Mouse (Mus musculus) forebrain, embryonic 13.5 days (tissue): Measurements from ENCODE around the gene Ube2m. TPM values are rescaled to one million over a fixed set of nuclear protein-coding genes. Genes with fewer than 3 reads are reported as not detected.

ENCODE experiments used
- ATAC-seq: fragments of 200-750 bp; cut with Nextera tagmentation; 2 replicates; pipeline ENCODE4 v1.8.0; 2017
- H3K27ac ChIP-seq: fragments of 300-500 bp; sonication (generic); 2 replicates; pipeline ENCODE4 v1.5.1; 2015; ENCODE audit warnings: inconsistent platforms, mild to moderate bottlenecking, moderate library complexity
- H3K27me3 ChIP-seq: fragments of 300-500 bp; sonication (generic); 2 replicates; pipeline ENCODE4 v1.6.1; 2015; ENCODE audit warnings: mild to moderate bottlenecking, inconsistent platforms
- H3K36me3 ChIP-seq: fragments of 300-500 bp; sonication (generic); 2 replicates; pipeline ENCODE4 v1.6.1; 2015; ENCODE audit warnings: mild to moderate bottlenecking, inconsistent platforms; ENCODE audit not compliant: poor library complexity, severe bottlenecking
- H3K4me1 ChIP-seq: fragments of 300-500 bp; sonication (generic); 2 replicates; pipeline ENCODE4 v1.6.1; 2015; ENCODE audit warnings: inconsistent platforms
- H3K4me2 ChIP-seq: fragments of 300-500 bp; sonication (generic); 2 replicates; pipeline ENCODE4 v1.6.1; 2015; ENCODE audit warnings: inconsistent platforms, mild to moderate bottlenecking, moderate library complexity
- H3K4me3 ChIP-seq: fragments of 300-500 bp; sonication (generic); 2 replicates; pipeline ENCODE4 v1.5.1; 2015; ENCODE audit warnings: mild to moderate bottlenecking, inconsistent platforms
- H3K9ac ChIP-seq: fragments of 300-500 bp; sonication (generic); 2 replicates; pipeline ENCODE4 v1.6.1; 2015; ENCODE audit warnings: mild to moderate bottlenecking, inconsistent platforms
- H3K9me3 ChIP-seq: fragments of 300-500 bp; sonication (generic); replicated peaks from 2 replicates; pipeline ENCODE4 v1.6.1; 2016; ENCODE audit warnings: inconsistent platforms
- WGBS: fragments of 180-500 bp; shearing (Covaris S2); methylation state at CpG from one replicate; pipeline ENCODE4 v1.1.7; 2015; 5-methylcytosine and 5-hydroxymethylcytosine counted together
- polyA plus RNA-seq: library from polyadenylated mRNA; unstranded; fragments of >200 nt; fragmentation: Nextera tagmentation; extraction: Ambion mirVana; gene quantifications from 2 replicates; pipeline ENCODE4 v1.2.1, GENCODE M21; 2015

Gene Ube2m
- polyA plus RNA-seq, 1 experiment from 2014 or later, result 53.7 TPM

DNA sequence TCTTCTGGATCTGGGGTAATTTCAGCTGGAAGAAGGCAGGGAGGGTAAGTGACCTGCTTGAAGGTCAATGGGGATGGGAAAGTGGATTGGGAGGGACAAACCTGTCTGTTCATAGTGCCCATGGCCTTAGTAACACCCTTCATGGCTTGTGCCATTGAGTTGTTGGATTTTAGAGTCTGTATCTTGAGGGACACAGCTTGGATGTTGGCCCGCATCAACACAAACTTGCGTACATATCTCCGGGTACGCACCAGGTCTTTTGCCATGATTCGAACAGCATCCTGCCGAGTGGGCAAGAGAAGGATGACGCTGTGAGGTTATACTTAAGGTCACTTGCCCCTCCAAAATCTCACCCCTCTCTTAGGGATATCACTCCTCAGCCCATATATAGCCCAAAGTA, 5.5 kb downstream of the Ube2m start:
- H3K9me3 ChIP-seq, result no peaks in the 10 kb centered on the region

DNA sequence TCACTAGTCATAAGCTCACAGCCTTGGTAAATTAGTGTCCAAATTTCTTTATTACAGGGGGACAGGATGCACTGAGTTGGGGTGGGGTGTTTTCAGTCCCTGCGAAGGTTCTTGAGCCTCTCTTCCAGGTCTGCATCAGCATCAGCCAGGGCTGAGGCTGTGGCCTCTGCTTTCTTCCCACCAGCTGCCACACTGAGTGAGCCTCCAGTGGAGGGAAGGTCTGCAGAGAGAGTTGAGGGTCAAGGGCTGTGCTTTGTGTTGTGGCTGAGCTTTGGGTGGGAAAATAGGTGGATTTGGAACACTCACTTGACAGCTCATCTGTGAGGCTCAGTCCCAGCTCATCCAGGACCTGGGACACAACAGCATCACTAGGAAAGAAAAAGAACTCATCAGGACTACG, 6.1 kb downstream of the Ube2m start:
- ATAC-seq, result no peak
- no peak overlapping the region for H3K27ac ChIP-seq
- 85% methylated on average over 2 of the region's 2 CpGs for WGBS

More for the DNA sequence above, 5.5 kb downstream of the Ube2m start:
- Histone ChIP-seq H3K4me2 (no peak overlapping the region), H3K36me3 (peaks cover 79% of the 10 kb centered on the region), H3K27ac (no peak overlapping the region), H3K9ac (peak overlapping the region; percentile 12; the same call in 1 of the 2 replicates), H3K4me3 (no peak overlapping the region), H3K4me1 (peaks cover 39% of the 10 kb centered on the region), H3K27me3 (no peaks in the 10 kb centered on the region)
- WGBS, result 96% methylated on average over 7 of the region's 7 CpGs
- ATAC-seq, result no peak

DNA sequence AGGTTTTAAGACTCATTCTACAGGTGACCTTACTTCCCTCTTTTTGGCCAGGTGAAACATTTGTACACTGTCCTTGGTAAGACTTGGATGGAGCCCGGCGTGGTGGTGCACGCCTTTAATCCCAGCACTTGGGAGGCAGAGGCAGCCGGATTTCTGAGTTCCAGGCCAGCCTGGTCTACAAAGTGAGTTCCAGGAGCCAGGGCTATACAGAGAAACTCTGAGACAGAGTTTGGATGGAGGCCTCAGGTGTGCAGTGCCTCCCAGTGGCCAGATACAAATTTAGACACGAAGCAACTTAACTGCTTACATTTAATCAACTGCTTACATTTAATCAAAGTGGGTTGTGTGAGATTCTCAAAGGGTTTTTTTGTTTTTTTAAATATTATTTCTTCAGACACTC, 7.0 kb downstream of the Ube2m start:
- Histone ChIP-seq H3K4me2 (no peak overlapping the region), H3K9me3 (no peaks in the 10 kb centered on the region), H3K36me3 (peaks cover 88% of the 10 kb centered on the region), H3K9ac (no peak overlapping the region), H3K4me1 (peaks cover 41% of the 10 kb centered on the region), H3K27ac (no peak overlapping the region), H3K27me3 (no peaks in the 10 kb centered on the region), H3K4me3 (no peak overlapping the region)
- 72% methylated on average over 5 of the region's 5 CpGs for WGBS
- no peak for ATAC-seq

More for the DNA sequence above, 6.1 kb downstream of the Ube2m start:
- Histone ChIP-seq H3K4me3 (no peak overlapping the region), H3K4me1 (peaks cover 41% of the 10 kb centered on the region), H3K27me3 (no peaks in the 10 kb centered on the region), H3K4me2 (no peak overlapping the region), H3K36me3 (peaks cover 84% of the 10 kb centered on the region), H3K9me3 (no peaks in the 10 kb centered on the region), H3K9ac (no peak overlapping the region)

DNA sequence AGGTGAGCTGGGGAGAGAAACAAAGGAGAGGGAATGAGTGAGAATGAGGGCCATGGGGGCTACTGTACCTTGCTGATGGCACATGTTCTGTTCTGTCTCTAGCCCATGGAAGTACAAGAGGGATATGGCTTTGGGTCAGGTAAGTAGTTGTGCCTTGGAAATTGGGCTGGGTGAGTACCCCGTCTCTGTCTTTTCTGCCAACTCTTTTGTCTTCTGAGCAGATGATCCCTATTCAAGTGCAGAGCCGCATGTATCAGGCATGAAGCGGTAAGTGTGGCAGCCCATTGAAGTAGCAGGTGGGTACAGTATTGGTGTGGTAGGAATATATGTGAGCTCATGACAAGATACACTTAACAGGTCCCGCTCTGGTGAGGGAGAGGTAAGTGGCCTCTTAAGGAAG, 9.1 kb downstream of the Ube2m start:
- Histone ChIP-seq H3K9me3 (no peaks in the 10 kb centered on the region), H3K27me3 (no peaks in the 10 kb centered on the region), H3K9ac (no peak overlapping the region), H3K4me3 (no peak overlapping the region), H3K27ac (no peak overlapping the region), H3K4me1 (peaks cover 36% of the 10 kb centered on the region), H3K4me2 (no peak overlapping the region), H3K36me3 (peaks cover 82% of the 10 kb centered on the region)
- no peak for ATAC-seq
- WGBS, result 86% methylated on average over 4 of the region's 4 CpGs

DNA sequence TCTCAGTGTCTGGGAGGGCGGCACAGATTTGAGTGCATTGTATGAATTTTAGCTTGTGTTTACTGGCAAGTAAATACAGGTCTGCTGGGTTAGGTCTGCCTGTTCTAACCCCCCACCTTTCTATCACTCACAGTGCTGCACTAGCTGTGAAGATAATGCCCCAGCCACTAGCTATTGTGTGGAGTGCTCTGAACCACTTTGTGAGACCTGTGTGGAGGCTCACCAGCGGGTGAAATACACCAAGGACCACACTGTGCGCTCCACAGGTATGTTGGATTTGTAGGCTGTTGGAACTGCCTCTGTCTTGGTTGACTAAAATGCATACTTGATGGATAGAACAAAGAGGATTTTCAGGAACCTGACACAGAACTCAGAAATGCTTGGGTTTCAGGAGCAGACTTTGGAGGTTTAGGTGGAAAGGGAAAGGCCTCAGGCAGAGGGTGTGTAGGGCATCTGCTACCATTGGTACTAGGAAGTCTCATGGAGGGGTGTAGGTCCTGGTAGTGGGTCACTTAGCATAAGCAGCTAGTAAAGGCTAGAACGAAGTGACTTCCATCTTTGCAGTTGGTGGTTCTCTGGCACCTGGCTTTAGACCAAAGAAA, 12.5 kb downstream of the Ube2m start:
- Histone ChIP-seq H3K27me3 (no peaks in the 10 kb centered on the region), H3K27ac (peak overlapping the region; percentile 99; the same call in 1 of the 2 replicates), H3K9me3 (no peaks in the 10 kb centered on the region), H3K36me3 (peaks cover 54% of the 10 kb centered on the region), H3K4me3 (peak overlapping the region; percentile 92), H3K4me2 (peak overlapping the region; percentile 80), H3K9ac (peak overlapping the region; percentile 98), H3K4me1 (peaks cover 32% of the 10 kb centered on the region)
- ATAC-seq, result no peak
- 30% methylated on average over 4 of the region's 4 CpGs for WGBS

DNA sequence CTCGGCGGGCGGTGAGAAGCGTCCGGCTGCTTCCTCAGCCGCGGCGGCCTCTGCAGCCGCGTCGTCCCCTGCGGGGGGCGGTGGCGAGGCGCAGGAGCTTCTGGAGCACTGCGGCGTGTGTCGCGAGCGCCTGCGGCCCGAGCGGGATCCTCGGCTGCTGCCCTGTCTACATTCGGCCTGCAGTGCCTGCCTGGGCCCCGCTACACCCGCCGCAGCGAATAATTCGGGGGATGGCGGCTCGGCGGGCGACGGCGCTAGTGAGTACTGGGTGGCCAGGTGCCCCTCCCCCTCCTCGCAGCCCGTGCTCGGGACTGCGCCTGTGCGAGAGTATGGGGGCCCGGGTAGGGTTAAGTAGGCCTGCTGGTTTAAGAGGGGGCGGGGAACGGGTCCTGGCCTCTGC, 13.3 kb downstream of the Ube2m start:
- ATAC-seq, result peak; percentile 61
- WGBS, result under 1% methylated on average over 34 of the region's 44 CpGs

DNA sequence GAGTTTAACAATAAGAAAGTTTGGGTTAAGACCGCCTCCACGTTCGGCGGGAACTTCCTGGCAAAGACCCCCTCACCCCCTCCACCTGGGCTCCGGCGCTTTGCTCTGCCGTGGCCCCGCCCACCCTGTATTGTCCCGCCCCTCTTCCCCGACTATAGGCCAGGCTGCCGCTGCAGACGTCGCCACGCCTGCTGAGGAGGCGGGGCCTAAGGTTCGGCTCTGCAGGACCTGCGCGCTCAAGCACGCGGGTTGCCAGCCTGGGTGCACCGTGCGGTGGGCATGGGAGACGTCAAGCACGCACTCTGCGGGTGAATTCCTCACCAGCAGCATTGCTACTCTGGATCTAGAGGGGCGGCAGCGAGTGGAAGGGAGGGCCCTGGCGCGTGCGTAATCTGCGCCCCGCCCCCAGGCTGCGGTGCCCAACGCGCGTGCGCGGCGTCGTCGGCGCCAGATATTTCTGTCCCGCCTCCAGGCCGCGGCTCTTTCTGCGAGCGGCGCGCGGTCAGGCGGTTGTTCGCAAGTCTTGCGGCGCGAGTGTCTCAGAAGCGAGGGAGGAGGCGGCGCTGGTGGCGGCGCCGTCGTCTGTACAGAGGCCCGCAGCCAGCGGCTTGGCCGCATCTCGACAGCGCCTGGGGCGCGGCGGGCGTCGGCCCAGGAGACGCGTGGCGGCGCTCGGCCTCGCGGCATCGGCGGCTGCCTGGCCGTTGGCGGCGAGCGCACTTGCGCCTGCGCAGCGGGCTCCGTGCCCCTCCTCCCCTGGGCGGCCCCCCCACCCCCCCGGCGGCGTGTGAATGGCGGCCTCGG, 13.9 kb downstream of the Ube2m start:
- peaks cover 32% of the 10 kb centered on the region for H3K4me1 ChIP-seq
- H3K27me3 ChIP-seq, result no peaks in the 10 kb centered on the region
- peak overlapping the region; percentile 99 for H3K27ac ChIP-seq
- peak overlapping the region; percentile 80 for H3K4me2 ChIP-seq
- whole genome bisulfite sequencing, result under 1% methylated on average over 77 of the region's 95 CpGs
- H3K9ac ChIP-seq, result peak overlapping the region; percentile 98
- peak overlapping the region; percentile 92 for H3K4me3 ChIP-seq
- H3K36me3 ChIP-seq, result peaks cover 39% of the 10 kb centered on the region
- H3K9me3 ChIP-seq, result no peaks in the 10 kb centered on the region
- ATAC-seq, result peak; percentile 90

More for the DNA sequence above, 13.3 kb downstream of the Ube2m start:
- Histone ChIP-seq H3K4me2 (peak overlapping the region; percentile 80), H3K4me3 (peak overlapping the region; percentile 92), H3K4me1 (peaks cover 32% of the 10 kb centered on the region), H3K9ac (peak overlapping the region; percentile 98), H3K27me3 (no peaks in the 10 kb centered on the region), H3K36me3 (peaks cover 46% of the 10 kb centered on the region), H3K27ac (peak overlapping the region; percentile 99), H3K9me3 (no peaks in the 10 kb centered on the region)

DNA sequence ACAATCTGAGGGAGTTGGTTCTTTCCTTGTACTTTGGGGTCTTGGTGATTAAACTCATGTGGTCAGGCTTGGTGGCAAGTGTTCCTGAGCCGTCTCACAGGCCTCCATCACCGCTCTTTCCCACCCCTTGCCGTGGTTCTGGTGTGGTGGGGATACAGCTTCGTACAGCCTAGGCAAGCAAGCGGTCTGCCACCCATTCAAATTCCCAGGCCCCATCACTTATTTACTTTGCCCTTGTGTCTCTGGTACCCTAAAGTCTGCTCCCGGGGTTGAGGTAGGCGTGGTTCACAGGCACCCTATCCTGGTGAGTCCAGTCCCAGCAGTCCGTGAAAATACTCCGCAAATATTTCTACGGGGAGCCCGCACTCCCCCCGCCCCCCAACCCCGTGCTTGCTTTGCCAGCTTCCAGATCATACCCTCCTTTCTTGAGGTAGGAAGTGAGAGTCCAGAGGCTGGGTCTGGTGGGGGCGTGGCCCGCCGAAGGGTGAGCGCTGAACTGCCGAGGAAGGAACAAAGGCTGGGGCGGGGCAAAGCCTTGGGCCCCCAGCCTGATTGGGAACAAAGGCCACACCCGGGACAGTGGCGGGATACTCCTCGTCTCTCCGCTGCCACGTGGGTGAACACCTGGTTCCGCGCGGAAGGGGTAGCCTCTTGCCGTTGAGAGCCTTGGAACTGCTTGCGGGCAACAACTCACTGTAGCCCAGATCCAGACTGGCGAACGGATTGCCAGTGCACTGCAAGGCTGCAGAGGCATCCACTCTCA, 15.1 kb downstream of the Ube2m start:
- Histone ChIP-seq H3K27ac (peak overlapping the region; percentile 99), H3K9me3 (no peaks in the 10 kb centered on the region), H3K9ac (peak overlapping the region; percentile 98), H3K27me3 (no peaks in the 10 kb centered on the region), H3K4me2 (peak overlapping the region; percentile 80), H3K36me3 (peaks cover 27% of the 10 kb centered on the region), H3K4me1 (peaks cover 32% of the 10 kb centered on the region), H3K4me3 (peak overlapping the region; percentile 92)
- ATAC-seq, result peak; percentile 44
- whole genome bisulfite sequencing, result 3% methylated on average over 31 of the region's 31 CpGs

DNA sequence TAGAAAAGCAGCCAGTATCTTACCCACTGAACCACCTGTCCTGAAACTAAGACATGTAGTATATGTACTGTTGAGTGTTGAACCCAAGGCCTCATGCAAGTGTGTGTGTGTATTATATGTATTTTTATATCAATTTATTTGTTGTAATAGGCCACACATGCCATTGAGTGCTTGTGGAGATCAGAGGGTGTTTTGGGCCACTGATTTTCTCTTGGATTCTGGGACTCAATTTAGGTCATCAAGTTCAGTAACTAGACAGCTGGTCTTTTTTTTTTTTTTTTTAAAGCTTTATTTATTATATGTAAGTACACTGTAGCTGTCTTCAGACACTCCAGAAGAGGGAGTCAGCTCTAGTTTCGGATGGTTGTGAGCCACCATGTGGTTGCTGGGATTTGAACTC, 22.9 kb downstream of the Ube2m start:
- Histone ChIP-seq H3K9me3 (no peaks in the 10 kb centered on the region), H3K4me3 (no peak overlapping the region), H3K36me3 (no peaks in the 10 kb centered on the region), H3K27me3 (no peaks in the 10 kb centered on the region), H3K4me1 (peaks cover 5% of the 10 kb centered on the region), H3K27ac (no peak overlapping the region), H3K4me2 (no peak overlapping the region), H3K9ac (no peak overlapping the region)
- 86% methylated on average over 1 of the region's 1 CpGs for WGBS
- no peak for ATAC-seq

DNA sequence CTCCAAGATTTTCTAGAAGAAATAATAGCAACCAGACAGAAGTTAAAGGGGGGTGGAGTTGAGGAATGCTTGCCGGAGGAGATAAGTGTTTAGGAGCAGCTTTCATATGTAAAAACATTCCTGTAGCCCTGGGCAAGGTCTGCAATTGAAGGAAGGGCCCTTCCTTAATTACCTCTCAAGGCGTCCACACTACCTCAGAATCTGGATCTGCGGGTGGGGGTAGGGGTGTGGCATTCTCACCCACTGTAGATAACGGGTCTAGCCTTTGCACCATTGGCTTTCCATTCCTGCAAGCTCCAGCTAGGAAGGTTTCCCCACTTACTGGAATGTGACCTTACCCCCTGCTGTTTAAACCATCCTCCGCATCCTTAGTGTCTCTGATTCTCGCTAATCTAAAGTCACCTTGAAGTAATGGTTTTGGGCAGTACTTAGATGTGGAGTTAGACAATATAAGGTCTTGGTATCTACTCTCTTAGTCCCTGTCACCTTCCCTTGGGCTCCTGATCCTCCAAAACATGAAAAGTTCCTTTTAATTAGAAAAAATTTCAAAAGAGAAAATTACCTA, 23.7 kb downstream of the Ube2m start:
- Histone ChIP-seq H3K27ac (no peak overlapping the region), H3K27me3 (no peaks in the 10 kb centered on the region), H3K36me3 (no peaks in the 10 kb centered on the region), H3K4me1 (peaks cover 6% of the 10 kb centered on the region), H3K9me3 (no peaks in the 10 kb centered on the region), H3K4me2 (no peak overlapping the region), H3K4me3 (no peak overlapping the region), H3K9ac (no peak overlapping the region)
- WGBS, result 40% methylated on average over 6 of the region's 6 CpGs
- ATAC-seq, result no peak

DNA sequence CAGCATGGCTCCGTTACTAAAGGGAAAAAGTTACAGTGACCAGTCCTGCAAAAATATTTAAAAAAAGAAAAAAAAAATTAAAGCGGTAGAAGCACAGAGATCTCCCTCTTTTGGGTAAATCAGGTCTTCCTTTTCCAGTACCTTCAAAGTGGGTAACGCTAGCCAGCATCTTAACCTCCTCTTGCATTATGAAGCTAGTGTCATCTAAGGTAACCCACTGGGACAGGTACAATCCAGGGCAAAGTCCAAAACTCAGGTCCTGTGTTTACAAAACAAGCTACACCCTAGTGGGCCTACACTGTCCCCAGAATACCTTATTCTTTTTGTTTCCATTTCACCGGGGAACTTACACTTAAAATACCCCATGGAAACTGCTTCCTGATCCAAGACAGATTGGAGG, 24.4 kb downstream of the Ube2m start:
- H3K4me3 ChIP-seq, result no peak overlapping the region
- H3K36me3 ChIP-seq, result no peaks in the 10 kb centered on the region
- H3K4me1 ChIP-seq, result peaks cover 10% of the 10 kb centered on the region
- no peaks in the 10 kb centered on the region for H3K9me3 ChIP-seq
- H3K27me3 ChIP-seq, result no peaks in the 10 kb centered on the region
- ATAC-seq, result no peak
- WGBS, result 74% methylated on average over 4 of the region's 4 CpGs
- H3K4me2 ChIP-seq, result no peak overlapping the region
- no peak overlapping the region for H3K9ac ChIP-seq
- H3K27ac ChIP-seq, result no peak overlapping the region
